Mouse (Mus musculus): ENCODE data around the gene Knstrn.

DNA sequence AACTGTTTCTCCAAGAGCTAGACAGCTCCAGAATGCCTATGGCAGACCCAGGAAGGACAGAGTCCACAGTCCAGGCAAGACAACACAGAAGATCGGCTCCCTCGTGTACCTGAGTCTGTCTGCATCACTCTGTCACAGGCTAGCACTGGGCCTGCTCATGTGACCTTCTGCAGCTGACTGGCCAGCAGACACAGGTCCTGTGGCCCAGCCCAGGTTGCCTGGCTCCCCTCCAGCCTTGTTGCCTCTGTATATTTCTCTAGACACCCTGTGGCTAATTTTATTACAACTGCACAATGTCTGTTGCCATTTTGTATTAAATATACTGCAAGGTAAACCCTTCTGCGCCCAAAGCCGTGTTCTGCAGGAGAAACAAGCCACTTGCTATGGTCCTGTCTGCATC lies 67.2 kb downstream of the Knstrn start:
- TF ChIP-seq CTCF (IDR thresholded peaks at IDR 0.05; ENCODE audit: borderline replicate concordance, insufficient read depth, low read depth, low read length): no peak
- no peak for TF ChIP-seq POLR2A (IDR thresholded peaks at IDR 0.05; ENCODE audit: borderline replicate concordance, insufficient read depth, low read length)
